Mouse (Mus musculus) ES-E14 (cell line): ENCODE measurements around the gene Osbpl2. TPM values are rescaled to one million over a fixed set of nuclear protein-coding genes. Genes with fewer than 3 reads are reported as not detected.

Experiments
- DNase-seq: peaks from one replicate; pipeline ENCODE4 v3.0.0-alpha.2; 2013; ENCODE audit warnings: low read depth, low spot score
- H3K27ac ChIP-seq: 2 replicates; pipeline ENCODE4 v1.5.1; 2012; ENCODE audit warnings: low read depth, mild to moderate bottlenecking, low read length, moderate library complexity, mixed read lengths; ENCODE audit not compliant: poor library complexity, insufficient read depth, severe bottlenecking
- H3K36me3 ChIP-seq: 2 replicates; pipeline ENCODE4 v1.6.1; 2012; ENCODE audit warnings: mild to moderate bottlenecking, low read length, moderate library complexity, mixed read lengths; ENCODE audit not compliant: control insufficient read depth, poor library complexity, insufficient read depth, severe bottlenecking
- H3K4me1 ChIP-seq, 2 experiments: fragments of 150-350 bp in 1 of 2; sonication (generic) in 1 of 2; 2 replicates each; pipeline ENCODE4 v1.6.1; 2012; ENCODE audit warnings: low read length in 2 of 2, mild to moderate bottlenecking in 1 of 2, mixed read lengths in 1 of 2; ENCODE audit not compliant: control insufficient read depth in 2 of 2, insufficient read depth in 2 of 2, poor library complexity in 1 of 2
- H3K4me3 ChIP-seq, 2 experiments: fragments of 150-350 bp in 1 of 2; sonication (generic) in 1 of 2; 2 replicates each; pipeline ENCODE4 v1.5.1; 2012; ENCODE audit warnings: low read length in 2 of 2, low read depth in 1 of 2, mild to moderate bottlenecking in 1 of 2, mixed read lengths in 1 of 2; ENCODE audit not compliant: insufficient read depth in 1 of 2, poor library complexity in 1 of 2, severe bottlenecking in 1 of 2
- H3K9ac ChIP-seq: 2 replicates; pipeline ENCODE4 v1.6.1; 2012; ENCODE audit warnings: low read depth, mild to moderate bottlenecking, low read length, mixed read lengths; ENCODE audit not compliant: poor library complexity, insufficient read depth, severe bottlenecking
- H3K9me3 ChIP-seq: fragments of 150-350 bp; sonication (generic); 2 replicates; pipeline ENCODE4 v1.6.1; 2012; ENCODE audit warnings: low read depth, mild to moderate bottlenecking, low read length; ENCODE audit not compliant: control insufficient read depth, insufficient read depth
- CHD2 ChIP-seq: IDR thresholded peaks from 2 replicates; pipeline ENCODE4 v1.6.1; 2014; ENCODE audit warnings: mild to moderate bottlenecking, low read depth, low read length, inconsistent platforms
- HCFC1 ChIP-seq: IDR thresholded peaks from 2 replicates; pipeline ENCODE4 v1.6.1; 2012; ENCODE audit warnings: low read length, inconsistent platforms, borderline replicate concordance; ENCODE audit not compliant: insufficient read depth
- MAFK ChIP-seq: IDR thresholded peaks from 2 replicates; pipeline ENCODE4 v1.6.1; 2014; ENCODE audit warnings: mild to moderate bottlenecking, low read depth, low read length, inconsistent platforms; ENCODE audit not compliant: insufficient read depth
- ZC3H11A ChIP-seq: IDR thresholded peaks from 2 replicates; pipeline ENCODE4 v1.6.1; 2012; ENCODE audit warnings: low read depth, mild to moderate bottlenecking, inconsistent platforms, low read length, borderline replicate concordance
- ZNF384 ChIP-seq: IDR thresholded peaks from 2 replicates; pipeline ENCODE4 v1.6.1; 2012; ENCODE audit warnings: low read depth, low read length, inconsistent platforms
- in situ Hi-C, 2 experiments: fragments of 600-800 bp; cut with MboI; formaldehyde crosslinking; loops; one replicate each; pipeline ENCODE4 v1.15.1; 2025; ENCODE audit warnings: low sequenced_read_pairs in 2 of 2, inconsistent platforms in 1 of 2; ENCODE audit not compliant: unreplicated experiment in 2 of 2
- total RNA-seq: library from RNA; depleted of rRNA; stranded (reverse); fragments of 300-350 nt; gene quantifications from 2 replicates; pipeline ENCODE4 v1.2.3, GENCODE M21; 2012

Osbpl2 gene
- total RNA-seq, 1 experiment: 12.3 TPM

DNA sequence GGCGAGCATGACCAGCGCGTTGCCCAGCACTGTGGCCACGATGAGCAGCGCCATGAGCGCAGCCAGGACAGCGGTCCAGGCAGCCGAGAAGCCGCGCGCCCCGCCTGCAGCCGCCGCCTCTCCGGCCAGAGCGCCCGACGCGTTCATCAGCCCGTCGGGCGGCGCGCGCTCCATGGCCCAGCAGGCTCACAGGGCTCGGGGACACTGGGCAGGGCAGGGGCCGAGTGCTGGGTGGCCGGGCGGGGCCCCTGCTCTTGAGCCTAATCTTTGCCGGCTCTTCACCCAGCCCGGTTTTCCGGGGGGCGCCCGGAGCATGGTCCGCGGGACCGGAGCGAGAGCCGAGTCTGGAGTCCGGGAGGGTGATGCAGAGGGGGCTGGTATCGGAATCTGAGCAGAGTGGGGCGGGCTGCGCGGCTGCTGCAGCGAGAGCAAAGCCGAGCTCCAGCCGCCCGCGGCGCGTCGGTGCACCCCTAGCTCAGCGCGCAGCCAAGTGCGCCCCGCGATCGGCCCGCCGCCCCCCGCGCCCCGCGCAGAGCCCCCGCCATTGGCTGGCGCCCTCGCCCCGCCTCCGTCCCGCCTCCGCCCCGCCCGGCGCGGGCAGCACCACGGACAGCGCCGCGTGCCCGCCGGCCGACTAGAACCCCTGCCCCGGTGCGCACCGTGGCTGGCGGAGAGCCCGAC, 15.0 kb upstream of the Osbpl2 start, which contains the start of gene Hrh3:
Hrh3 (minus strand) TSS at position 511 of the 681 bp plus-strand sequence.
- no peak for TF ChIP-seq ZNF384
- no peak for TF ChIP-seq CHD2
- TF ChIP-seq HCFC1: no peak; the same call in 1 of the 2 replicates
- TF ChIP-seq ZC3H11A: no peak
- TF ChIP-seq MAFK: no peak
- no peak within 1 kb of the TSS for H3K27ac ChIP-seq
- peak within 1 kb of the TSS; percentile 70 to 81 for H3K4me3 ChIP-seq
- DNase-seq: no peak
- H3K4me1 ChIP-seq: peaks cover 4 to 25% of the 10 kb centered on the region in 2 experiments; a peak in 2 of 4 replicates
- H3K36me3 ChIP-seq: no peaks in the 10 kb centered on the region
- H3K9me3 ChIP-seq: no peaks in the 10 kb centered on the region
- H3K9ac ChIP-seq: peak within 1 kb of the TSS; percentile 45
- in situ Hi-C loops: no loop called here

DNA sequence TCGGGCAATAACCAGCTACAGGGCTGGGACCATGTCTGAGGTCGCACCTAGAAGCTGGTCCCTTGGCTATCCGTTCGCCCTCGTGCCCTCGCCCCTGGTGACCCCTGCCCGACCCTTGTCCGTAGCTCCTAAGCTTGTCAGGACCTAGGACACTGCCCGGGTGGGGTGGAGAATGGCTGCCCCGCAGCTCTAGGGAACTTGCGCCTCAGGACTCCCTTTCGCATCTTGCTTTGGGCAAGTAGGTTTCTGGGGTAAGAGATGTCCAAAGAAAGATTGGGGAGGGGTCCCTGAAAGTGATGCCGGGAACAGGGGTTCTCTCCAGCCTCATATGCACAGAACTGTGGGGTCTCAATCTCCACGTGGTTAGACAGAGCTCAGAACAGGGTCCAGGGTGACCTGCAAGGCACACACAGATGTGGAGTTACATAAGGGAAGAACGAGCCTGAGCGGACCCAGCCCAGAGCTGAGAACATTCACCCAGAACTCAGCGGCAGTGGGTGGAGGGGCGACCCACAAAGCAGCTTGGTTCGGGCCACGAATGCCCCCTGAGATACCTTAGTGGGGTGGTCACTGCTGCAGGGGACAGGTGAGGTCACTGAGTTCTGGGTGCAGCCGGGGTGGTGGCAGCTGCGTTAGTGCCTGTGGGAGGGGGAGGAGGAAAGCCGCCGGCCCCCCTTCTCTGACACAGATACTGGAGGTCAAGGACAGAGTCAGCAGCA, 14.3 kb upstream of the Osbpl2 start:
- H3K9me3 ChIP-seq: no peaks in the 10 kb centered on the region
- H3K9ac ChIP-seq: no peak overlapping the region
- DNase-seq: no peak
- in situ Hi-C loops: no loop called here
- H3K4me1 ChIP-seq: peaks cover 2 to 18% of the 10 kb centered on the region in 2 experiments; a peak in 2 of 4 replicates
- TF ChIP-seq HCFC1: no peak
- peak overlapping the region; percentile 38 to 39; a peak in 2 of 4 replicates for H3K4me3 ChIP-seq
- no peak overlapping the region for H3K27ac ChIP-seq
- no peaks in the 10 kb centered on the region for H3K36me3 ChIP-seq

DNA sequence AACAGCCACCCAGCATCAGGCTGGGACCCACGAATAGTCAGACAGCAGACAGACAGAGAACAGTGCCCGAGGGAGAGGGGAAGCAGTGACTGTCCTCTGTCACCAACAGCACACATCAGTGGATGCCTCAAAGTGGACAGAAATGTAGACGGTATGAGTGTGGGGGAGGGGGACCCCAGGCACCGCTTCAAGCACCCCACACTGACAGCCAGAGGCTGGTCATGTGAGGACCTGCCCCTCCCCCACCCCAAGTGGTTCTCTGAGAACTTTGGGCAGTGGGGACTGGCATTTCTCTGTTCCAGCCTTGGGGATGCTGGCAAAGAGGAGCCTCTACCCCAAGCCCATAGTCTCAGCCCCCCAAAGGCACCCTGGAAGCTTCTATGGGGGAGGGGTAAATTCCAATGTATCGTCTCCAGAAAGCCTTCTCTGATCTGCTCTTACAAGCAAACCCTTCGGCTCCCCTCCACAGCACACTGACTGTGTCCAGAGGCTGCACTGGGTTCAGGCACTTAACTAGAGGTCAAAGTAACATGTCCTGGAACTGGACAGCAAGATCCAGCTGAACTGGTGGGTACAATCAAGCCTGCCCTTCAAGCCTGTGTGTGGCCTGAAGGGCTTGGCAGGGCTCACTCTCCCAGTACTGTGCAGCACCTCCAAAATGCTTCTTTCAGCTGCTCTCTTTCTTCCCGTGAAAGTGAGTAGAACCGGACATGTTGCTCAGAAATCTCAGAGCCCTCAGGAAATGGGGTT, 13.5 kb upstream of the Osbpl2 start:
- DNase-seq: no peak
- H3K9me3 ChIP-seq: no peaks in the 10 kb centered on the region
- no peak for TF ChIP-seq HCFC1
- TF ChIP-seq ZNF384: no peak
- TF ChIP-seq ZC3H11A: no peak
- no peak for TF ChIP-seq MAFK
- no peak for TF ChIP-seq CHD2
- no peak overlapping the region for H3K27ac ChIP-seq
- in situ Hi-C loops: no loop called here
- peaks cover 2 to 13% of the 10 kb centered on the region in 2 experiments; a peak in 2 of 4 replicates for H3K4me1 ChIP-seq
- no peaks in the 10 kb centered on the region for H3K36me3 ChIP-seq
- H3K4me3 ChIP-seq: no peak overlapping the region
- H3K9ac ChIP-seq: no peak overlapping the region

DNA sequence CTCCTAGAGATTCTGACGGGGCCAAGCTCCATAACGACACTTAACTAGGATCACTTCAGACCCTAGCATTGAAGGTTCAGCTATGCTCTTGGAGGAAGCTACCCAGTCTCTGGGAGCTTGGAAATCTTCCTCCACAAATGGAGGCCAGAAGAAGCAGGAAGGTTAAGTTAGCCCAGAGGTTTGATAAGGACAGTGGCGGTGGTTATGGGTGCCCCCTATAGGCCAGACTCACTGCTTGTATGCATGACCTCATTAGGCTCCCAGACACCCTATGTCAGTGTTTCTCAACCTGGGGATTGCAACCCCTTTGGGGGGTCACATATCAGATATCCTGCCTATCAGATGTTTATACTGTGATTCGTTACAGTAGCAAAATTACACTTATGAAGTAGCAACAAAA, 12.0 kb upstream of the Osbpl2 start:
- Histone ChIP-seq H3K9me3 (no peaks in the 10 kb centered on the region), H3K9ac (no peak overlapping the region), H3K4me1 (peaks cover 2 to 13% of the 10 kb centered on the region in 2 experiments; a peak in 2 of 4 replicates), H3K27ac (no peak overlapping the region), H3K36me3 (no peaks in the 10 kb centered on the region), H3K4me3 (no peak overlapping the region)
- in situ Hi-C loops: no loop called here
- DNase-seq: no peak
- no peak for TF ChIP-seq CHD2
- no peak for TF ChIP-seq ZC3H11A
